In genomic region chr3:73591757-73592533, GRCm38 (mm10) we compare ENCODE assay signal across 23 mouse cellular contexts.
A peak's percentile ranks its signal among the peaks of the same experiment; 100 is the strongest.
DNase-seq lines count a peak whose midpoint lies in the region; ATAC-seq and TF ChIP-seq lines count a peak whose summit lies in the region.
"Had no signal": no experiment of that assay in that cellular context is flagged by ENCODE, and none has a peak within 500 bp of the region (broad histone marks: within the 10 kb centered on the region; RNA-seq: fewer than 3 reads in every experiment).

No protein-coding gene starts in this region.

- 0 out of 2 replicates have a peak, but pooled peaks have one; percentile 28 for ATAC-seq in embryonic facial prominence, embryonic 12.5 days (ENCODE audit: insufficient number of reproducible peaks, insufficient read depth, low FRiP score, low TSS enrichment)
- no peak for ATAC-seq in hindbrain, postnatal 0 days
- ATAC-seq in hindbrain, embryonic 16.5 days = no peak
- peak; percentile 76 for ATAC-seq in neural tube, embryonic 12.5 days (ENCODE audit: low FRiP score, low read depth)
- ATAC-seq in neural tube, embryonic 15.5 days (ENCODE audit: low FRiP score) = no peak
- ATAC-seq: CD4-positive, CD25-positive, alpha-beta regulatory T cell, adult 4 months; forebrain, embryonic 13.5 days had no signal

- no peak for DNase-seq in embryonic facial prominence, embryonic 10.5 days (ENCODE audit: low spot score)
- DNase-seq in hindbrain, postnatal 0 days (ENCODE audit: low spot score) = peak; percentile 1
- no peak for DNase-seq in heart, postnatal 14 days
- DNase-seq: adrenal gland, adult 8-10 months; adrenal gland, postnatal 36 days; B cell, adult 2 months; cerebellum, adult 11 months; cerebellum, adult 8-10 months; cerebellum, postnatal 14 days; embryo, embryonic 11 days; gastrocnemius, adult 2 months; gastrocnemius, postnatal 25 days; heart, postnatal 36 days had no signal

- 84% methylated on average over 4 of the region's 5 CpGs for whole genome bisulfite sequencing in embryonic facial prominence, embryonic 12.5 days
- 86% methylated on average over 5 of the region's 5 CpGs for WGBS in embryonic facial prominence, embryonic 10.5 days
- 75% methylated on average over 5 of the region's 5 CpGs for WGBS in hindbrain, postnatal 0 days
- WGBS in hindbrain, embryonic 16.5 days = 72% methylated on average over 5 of the region's 5 CpGs
- 89% methylated on average over 5 of the region's 5 CpGs for WGBS in neural tube, embryonic 12.5 days
- 71% methylated on average over 5 of the region's 5 CpGs for WGBS in neural tube, embryonic 15.5 days

- no peak for TF ChIP-seq CTCF in hindbrain, postnatal 0 days (IDR thresholded peaks at IDR 0.05; ENCODE audit: low read depth)

- no peaks in the 10 kb centered on the region for H3K9me3 ChIP-seq in embryonic facial prominence, embryonic 12.5 days
- H3K9me3 ChIP-seq in embryonic facial prominence, embryonic 10.5 days = no peaks in the 10 kb centered on the region
- no peaks in the 10 kb centered on the region for H3K9me3 ChIP-seq in hindbrain, postnatal 0 days (ENCODE audit: low read length)
- H3K9me3 ChIP-seq in hindbrain, embryonic 16.5 days (ENCODE audit: control insufficient read depth, low read length) = no peaks in the 10 kb centered on the region
- H3K9me3 ChIP-seq in neural tube, embryonic 12.5 days = no peaks in the 10 kb centered on the region
- H3K9me3 ChIP-seq in neural tube, embryonic 15.5 days (replicated peaks) = no peaks in the 10 kb centered on the region
- H3K9me3 ChIP-seq: embryonic facial prominence, embryonic 13.5 days; forebrain, embryonic 13.5 days; heart, embryonic 12.5 days; hindbrain, embryonic 15.5 days had no signal

- no peak overlapping the region for H3K4me3 ChIP-seq in embryonic facial prominence, embryonic 12.5 days
- no peak overlapping the region for H3K4me3 ChIP-seq in embryonic facial prominence, embryonic 10.5 days
- no peak overlapping the region for H3K4me3 ChIP-seq in hindbrain, postnatal 0 days (ENCODE audit: low read length)
- H3K4me3 ChIP-seq in hindbrain, embryonic 16.5 days (ENCODE audit: low read length) = no peak overlapping the region
- no peak overlapping the region for H3K4me3 ChIP-seq in neural tube, embryonic 12.5 days
- H3K4me3 ChIP-seq in neural tube, embryonic 15.5 days (replicated peaks) = no peak overlapping the region
- H3K4me3 ChIP-seq: embryonic facial prominence, embryonic 13.5 days; forebrain, embryonic 13.5 days; gastrocnemius, adult 2 months; heart, embryonic 12.5 days; hindbrain, embryonic 15.5 days had no signal

- intact Hi-C loops in heart, postnatal 14 days (cut with DNase I) = no loop called here

- no peaks in the 10 kb centered on the region for H3K27me3 ChIP-seq in embryonic facial prominence, embryonic 12.5 days
- no peaks in the 10 kb centered on the region for H3K27me3 ChIP-seq in embryonic facial prominence, embryonic 10.5 days (replicated peaks; ENCODE audit: low read depth, poor library complexity, severe bottlenecking)
- no peaks in the 10 kb centered on the region for H3K27me3 ChIP-seq in hindbrain, postnatal 0 days (ENCODE audit: insufficient read depth, low read length)
- no peaks in the 10 kb centered on the region for H3K27me3 ChIP-seq in hindbrain, embryonic 16.5 days (replicated peaks; ENCODE audit: control insufficient read depth, insufficient read depth, low read length)
- H3K27me3 ChIP-seq in neural tube, embryonic 12.5 days (replicated peaks) = no peaks in the 10 kb centered on the region
- no peaks in the 10 kb centered on the region for H3K27me3 ChIP-seq in neural tube, embryonic 15.5 days (replicated peaks)
- H3K27me3 ChIP-seq: embryonic facial prominence, embryonic 13.5 days; forebrain, embryonic 13.5 days; heart, embryonic 12.5 days; hindbrain, embryonic 15.5 days had no signal

- H3K4me2 ChIP-seq in embryonic facial prominence, embryonic 12.5 days (replicated peaks) = no peak overlapping the region
- H3K4me2 ChIP-seq in hindbrain, postnatal 0 days (ENCODE audit: low read depth, low read length) = no peak overlapping the region
- no peak overlapping the region for H3K4me2 ChIP-seq in hindbrain, embryonic 16.5 days (ENCODE audit: low read length)
- H3K4me2 ChIP-seq in neural tube, embryonic 12.5 days (replicated peaks) = no peak overlapping the region
- H3K4me2 ChIP-seq in neural tube, embryonic 15.5 days = no peak overlapping the region
- H3K4me2 ChIP-seq: embryonic facial prominence, embryonic 13.5 days; forebrain, embryonic 13.5 days; heart, embryonic 12.5 days; hindbrain, embryonic 15.5 days had no signal

- H3K9ac ChIP-seq in embryonic facial prominence, embryonic 12.5 days = no peak overlapping the region
- H3K9ac ChIP-seq in hindbrain, postnatal 0 days (replicated peaks; ENCODE audit: low read length) = no peak overlapping the region
- no peak overlapping the region for H3K9ac ChIP-seq in hindbrain, embryonic 16.5 days (ENCODE audit: low read depth, low read length)
- no peak overlapping the region for H3K9ac ChIP-seq in neural tube, embryonic 12.5 days
- no peak overlapping the region for H3K9ac ChIP-seq in neural tube, embryonic 15.5 days (replicated peaks)
- H3K9ac ChIP-seq: embryonic facial prominence, embryonic 13.5 days; forebrain, embryonic 13.5 days; heart, embryonic 12.5 days; hindbrain, embryonic 15.5 days had no signal

- no peaks in the 10 kb centered on the region for H3K36me3 ChIP-seq in embryonic facial prominence, embryonic 12.5 days
- H3K36me3 ChIP-seq in embryonic facial prominence, embryonic 10.5 days (replicated peaks) = no peaks in the 10 kb centered on the region
- no peaks in the 10 kb centered on the region for H3K36me3 ChIP-seq in hindbrain, postnatal 0 days (ENCODE audit: insufficient read depth, low read length)
- no peaks in the 10 kb centered on the region for H3K36me3 ChIP-seq in hindbrain, embryonic 16.5 days (ENCODE audit: control insufficient read depth, insufficient read depth, low read length)
- H3K36me3 ChIP-seq in neural tube, embryonic 12.5 days = no peaks in the 10 kb centered on the region
- no peaks in the 10 kb centered on the region for H3K36me3 ChIP-seq in neural tube, embryonic 15.5 days
- H3K36me3 ChIP-seq: embryonic facial prominence, embryonic 13.5 days; G1E; heart, embryonic 12.5 days; hindbrain, embryonic 15.5 days had no signal

- no peak overlapping the region for H3K27ac ChIP-seq in embryonic facial prominence, embryonic 12.5 days
- H3K27ac ChIP-seq in embryonic facial prominence, embryonic 10.5 days (replicated peaks) = no peak overlapping the region
- H3K27ac ChIP-seq in hindbrain, postnatal 0 days = no peak overlapping the region
- H3K27ac ChIP-seq in hindbrain, embryonic 16.5 days (ENCODE audit: low read depth, low read length) = no peak overlapping the region
- no peak overlapping the region for H3K27ac ChIP-seq in neural tube, embryonic 12.5 days
- H3K27ac ChIP-seq in neural tube, embryonic 15.5 days (replicated peaks) = no peak overlapping the region
- H3K27ac ChIP-seq: embryonic facial prominence, embryonic 13.5 days; forebrain, embryonic 13.5 days; gastrocnemius, adult 2 months; hindbrain, embryonic 15.5 days had no signal

- H3K4me1 ChIP-seq in embryonic facial prominence, embryonic 12.5 days = no peaks in the 10 kb centered on the region
- no peaks in the 10 kb centered on the region for H3K4me1 ChIP-seq in embryonic facial prominence, embryonic 10.5 days
- no peaks in the 10 kb centered on the region for H3K4me1 ChIP-seq in hindbrain, postnatal 0 days (ENCODE audit: insufficient read depth, low read length)
- no peaks in the 10 kb centered on the region for H3K4me1 ChIP-seq in hindbrain, embryonic 16.5 days (ENCODE audit: control insufficient read depth, insufficient read depth, low read depth, low read length)
- H3K4me1 ChIP-seq in neural tube, embryonic 12.5 days = no peaks in the 10 kb centered on the region
- no peaks in the 10 kb centered on the region for H3K4me1 ChIP-seq in neural tube, embryonic 15.5 days
- H3K4me1 ChIP-seq: embryonic facial prominence, embryonic 13.5 days; forebrain, embryonic 13.5 days; hindbrain, embryonic 15.5 days had no signal

Comparison
In these comparisons a context has a peak if more than half of its experiments do, and no peak if none do; other contexts are left out.
1. ATAC-seq: peak in embryonic facial prominence, embryonic 12.5 days (single experiment) and neural tube, embryonic 12.5 days (single experiment); none in hindbrain, postnatal 0 days (single experiment), hindbrain, embryonic 16.5 days (single experiment) and neural tube, embryonic 15.5 days (single experiment).